Mouse (Mus musculus): ENCODE measurements around the gene Gm13539.

Gm13539 gene

GRCm38 (mm10) chr2:25828344-25828947, 46.4 kb downstream of the Gm13539 start:
- no peak for DNase-seq

GRCm38 (mm10) chr2:25830786-25831185, 48.7 kb downstream of the Gm13539 start:
- DNase-seq = no peak

DNA sequence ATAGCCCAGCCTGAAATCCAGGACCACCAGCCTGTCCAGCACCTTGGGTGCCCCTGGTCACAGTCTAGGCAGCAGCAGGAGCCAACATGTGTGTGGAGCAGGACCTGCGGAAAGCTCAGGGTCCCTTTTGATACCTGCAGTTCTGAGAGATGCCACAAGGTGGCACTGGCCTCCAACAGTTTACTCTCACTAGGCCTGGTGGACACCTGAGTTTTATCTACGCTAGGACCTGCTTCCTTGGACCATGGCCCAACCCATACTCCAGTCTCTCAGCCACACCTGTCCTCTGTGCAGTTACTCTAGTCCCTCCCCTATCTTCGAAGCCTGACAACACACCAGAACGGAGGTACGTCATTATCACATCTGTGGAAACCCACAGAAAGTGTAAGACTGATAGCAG, 54.2 kb downstream of the Gm13539 start:
- peak; percentile 72 for DNase-seq
